Mouse (Mus musculus) heart, embryonic 14.5 days (tissue): Measurements from ENCODE around the gene Sirpa. TPM values are rescaled to one million over a fixed set of nuclear protein-coding genes. Genes with fewer than 3 reads are reported as not detected.

Source experiments
- ATAC-seq: fragments of 200-750 bp; cut with Nextera tagmentation; 2 replicates; pipeline ENCODE4 v1.8.0; 2017; ENCODE audit warnings: low read depth, moderate TSS enrichment; ENCODE audit not compliant: insufficient number of reproducible peaks, insufficient read depth, low FRiP score
- H3K27ac ChIP-seq, 2 experiments: fragments of 200-500 bp in 1 of 2; fragments of 300-500 bp in 1 of 2; sonication (generic) in 1 of 2; replicated peaks in 1 of 2; 2 replicates each; pipeline ENCODE4 v1.5.1; 2012 to 2014; ENCODE audit warnings: low read depth in 2 of 2, low read length in 2 of 2, control low read depth in 1 of 2, mild to moderate bottlenecking in 1 of 2, mixed read lengths in 1 of 2; ENCODE audit not compliant: control insufficient read depth in 1 of 2, insufficient read depth in 1 of 2
- H3K27me3 ChIP-seq: fragments of 300-500 bp; sonication (generic); 2 replicates; pipeline ENCODE4 v1.6.1; 2014; ENCODE audit warnings: mild to moderate bottlenecking, low read length, control low read depth; ENCODE audit not compliant: control insufficient read depth, insufficient read depth
- H3K36me3 ChIP-seq: fragments of 300-500 bp; sonication (generic); 2 replicates; pipeline ENCODE4 v1.6.1; 2014; ENCODE audit warnings: mild to moderate bottlenecking, control low read depth, low read length, mixed read lengths; ENCODE audit not compliant: control insufficient read depth, insufficient read depth
- H3K4me1 ChIP-seq, 2 experiments: fragments of 200-500 bp in 1 of 2; fragments of 300-500 bp in 1 of 2; sonication (generic) in 1 of 2; 2 replicates each; pipeline ENCODE4 v1.6.1; 2012 to 2014; ENCODE audit warnings: low read length in 2 of 2, control low read depth in 1 of 2, mixed read lengths in 1 of 2; ENCODE audit not compliant: control insufficient read depth in 2 of 2, insufficient read depth in 2 of 2
- H3K4me2 ChIP-seq: fragments of 300-500 bp; sonication (generic); 2 replicates; pipeline ENCODE4 v1.6.1; 2014; ENCODE audit warnings: mild to moderate bottlenecking, low read length
- H3K4me3 ChIP-seq, 2 experiments: fragments of 200-500 bp in 1 of 2; fragments of 300-500 bp in 1 of 2; sonication (generic) in 1 of 2; 2 replicates each; pipeline ENCODE4 v1.5.1; 2012 to 2014; ENCODE audit warnings: low read length in 2 of 2, mild to moderate bottlenecking in 2 of 2, control low read depth in 1 of 2, low read depth in 1 of 2, moderate library complexity in 1 of 2; ENCODE audit not compliant: control insufficient read depth in 1 of 2, insufficient read depth in 1 of 2
- H3K9ac ChIP-seq: fragments of 300-500 bp; sonication (generic); 2 replicates; pipeline ENCODE4 v1.6.1; 2014; ENCODE audit warnings: mild to moderate bottlenecking, low read length
- H3K9me3 ChIP-seq: fragments of 300-500 bp; sonication (generic); 2 replicates; pipeline ENCODE4 v1.6.1; 2016; ENCODE audit warnings: low read length, control low read depth; ENCODE audit not compliant: control insufficient read depth
- WGBS: fragments of 180-500 bp; shearing (Covaris S2); extraction: QIAGEN DNeasy Blood & Tissue Kit; methylation state at CpG from one replicate; pipeline ENCODE4 v1.1.7; 2014; 5-methylcytosine and 5-hydroxymethylcytosine counted together
- polyA plus RNA-seq: library from polyadenylated mRNA; unstranded; fragments of >200 nt; fragmentation: Nextera tagmentation; extraction: Ambion mirVana; gene quantifications from 2 replicates; pipeline ENCODE4 v1.2.1, GENCODE M21; 2014

Gene Sirpa
- polyA plus RNA-seq, 1 experiment from 2014 or later: 19.8 TPM

GRCm38 (mm10) chr2:129623771-129624170 is 31.1 kb downstream of the Sirpa start:
- WGBS: 78% methylated on average over 7 of the region's 7 CpGs

GRCm38 (mm10) chr2:129624246-129624918 is 31.7 kb downstream of the Sirpa start:
- no peaks in the 10 kb centered on the region for H3K9me3 ChIP-seq
- no peak overlapping the region for H3K4me2 ChIP-seq
- H3K27ac ChIP-seq: no peak overlapping the region
- peaks cover 5 to 17% of the 10 kb centered on the region in 2 experiments for H3K4me1 ChIP-seq
- peak; percentile 10; the same call in 1 of the 2 replicates for ATAC-seq
- peaks cover 8% of the 10 kb centered on the region; the same call in 1 of the 2 replicates for H3K36me3 ChIP-seq
- no peak overlapping the region for H3K9ac ChIP-seq
- no peaks in the 10 kb centered on the region for H3K27me3 ChIP-seq
- WGBS: 63% methylated on average over 13 of the region's 13 CpGs
- no peak overlapping the region for H3K4me3 ChIP-seq

More at GRCm38 (mm10) chr2:129623771-129624170, 31.1 kb downstream of the Sirpa start:
- Histone ChIP-seq H3K4me1 (peaks cover 5 to 21% of the 10 kb centered on the region in 2 experiments), H3K4me2 (no peak overlapping the region), H3K36me3 (peaks cover 9% of the 10 kb centered on the region; the same call in 1 of the 2 replicates), H3K9me3 (no peaks in the 10 kb centered on the region), H3K4me3 (no peak overlapping the region), H3K9ac (no peak overlapping the region), H3K27ac (no peak overlapping the region), H3K27me3 (no peaks in the 10 kb centered on the region)
- no peak for ATAC-seq

GRCm38 (mm10) chr2:129624956-129625355 is 32.3 kb downstream of the Sirpa start:
- Histone ChIP-seq H3K27me3 (no peaks in the 10 kb centered on the region), H3K9me3 (no peaks in the 10 kb centered on the region), H3K9ac (no peak overlapping the region), H3K27ac (peak overlapping the region in 1 of 2 experiments; percentile 7; a peak in 2 of 4 replicates), H3K4me3 (no peak overlapping the region), H3K4me1 (peaks cover 5 to 17% of the 10 kb centered on the region in 2 experiments), H3K4me2 (no peak overlapping the region), H3K36me3 (peaks cover 10% of the 10 kb centered on the region; the same call in 1 of the 2 replicates)
- WGBS: 62% methylated on average over 6 of the region's 6 CpGs
- ATAC-seq: no peak

- Histone ChIP-seq H3K27me3 (no peaks in the 10 kb centered on the region), H3K9ac (no peak overlapping the region), H3K4me2 (no peak overlapping the region), H3K36me3 (peaks cover 16% of the 10 kb centered on the region), H3K4me3 (no peak overlapping the region), H3K9me3 (no peaks in the 10 kb centered on the region), H3K4me1 (peaks cover 5 to 17% of the 10 kb centered on the region in 2 experiments), H3K27ac (no peak overlapping the region)
- no peak for ATAC-seq
- WGBS: 82% methylated on average over 4 of the region's 4 CpGs
Observed at GRCm38 (mm10) chr2:129625845-129626244, 33.2 kb downstream of the Sirpa start.

GRCm38 (mm10) chr2:129626621-129627061 is 34.0 kb downstream of the Sirpa start:
- H3K9ac ChIP-seq: no peak overlapping the region
- H3K4me1 ChIP-seq: peaks cover 8 to 21% of the 10 kb centered on the region in 2 experiments
- peaks cover 17% of the 10 kb centered on the region for H3K36me3 ChIP-seq
- no peak overlapping the region for H3K4me2 ChIP-seq
- no peaks in the 10 kb centered on the region for H3K27me3 ChIP-seq
- WGBS: 82% methylated on average over 4 of the region's 4 CpGs
- H3K9me3 ChIP-seq: no peaks in the 10 kb centered on the region
- ATAC-seq: no peak
- no peak overlapping the region for H3K4me3 ChIP-seq
- no peak overlapping the region for H3K27ac ChIP-seq

GRCm38 (mm10) chr2:129627133-129627532 is 34.5 kb downstream of the Sirpa start:
- 87% methylated on average over 5 of the region's 5 CpGs for WGBS
- H3K4me2 ChIP-seq: peak overlapping the region; percentile 53

GRCm38 (mm10) chr2:129627811-129628210 is 35.2 kb downstream of the Sirpa start:
- WGBS: 30% methylated on average over 13 of the region's 13 CpGs
- Histone ChIP-seq H3K4me2 (peak overlapping the region; percentile 53), H3K36me3 (peaks cover 17% of the 10 kb centered on the region), H3K4me3 (peak overlapping the region; percentile 4 to 6; a peak in 1 of 4 replicates), H3K9ac (0 out of 2 replicates have a peak overlapping the region, but pooled peaks have one; percentile 19), H3K27me3 (no peaks in the 10 kb centered on the region), H3K4me1 (peaks cover 9 to 21% of the 10 kb centered on the region in 2 experiments), H3K9me3 (no peaks in the 10 kb centered on the region), H3K27ac (peak overlapping the region; percentile 21 to 70; a peak in 1 of 4 replicates)
- no peak for ATAC-seq

More at GRCm38 (mm10) chr2:129627133-129627532, 34.5 kb downstream of the Sirpa start:
- H3K4me3 ChIP-seq: no peak overlapping the region
- H3K4me1 ChIP-seq: peaks cover 9 to 21% of the 10 kb centered on the region in 2 experiments
- H3K27me3 ChIP-seq: no peaks in the 10 kb centered on the region
- H3K9me3 ChIP-seq: no peaks in the 10 kb centered on the region
- no peak overlapping the region for H3K27ac ChIP-seq
- no peak overlapping the region for H3K9ac ChIP-seq
- peaks cover 17% of the 10 kb centered on the region for H3K36me3 ChIP-seq
- no peak for ATAC-seq
